Mouse (Mus musculus) kidney, adult 9 months (tissue): Measurements from ENCODE around the gene Taok3.

Experiments used
- DNase-seq: peaks from one replicate; pipeline ENCODE4 v3.0.0; 2022

Taok3 gene

GRCm38 (mm10) chr5:117185673-117186072 is 65.7 kb downstream of the Taok3 start:
- no peak for DNase-seq

- peak; percentile 15 for DNase-seq
These were observed 72.1 kb downstream of the Taok3 start for GRCm38 (mm10) chr5:117192061-117192460.

DNA sequence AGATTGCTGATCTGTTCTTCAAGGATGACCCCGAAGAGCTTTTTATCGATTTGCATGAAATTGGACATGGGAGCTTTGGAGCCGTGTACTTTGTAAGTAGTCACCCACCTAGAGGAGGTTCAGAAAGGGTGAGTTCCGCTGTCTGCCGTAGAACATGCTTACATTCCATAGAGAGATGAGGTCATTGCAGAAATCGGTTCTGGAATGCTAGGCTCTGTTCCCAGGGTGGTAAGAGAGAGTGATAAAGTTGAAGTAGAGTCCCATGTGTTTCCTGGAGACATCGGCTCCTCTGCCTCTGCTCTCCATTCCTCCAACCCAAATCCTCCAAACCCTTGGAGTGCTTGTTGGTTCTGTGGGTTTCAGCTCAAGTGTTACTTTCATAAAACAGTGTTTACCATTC is 73.8 kb downstream of the Taok3 start:
- no peak for DNase-seq

- no peak for DNase-seq
These were observed 74.7 kb downstream of the Taok3 start for GRCm38 (mm10) chr5:117194672-117195071.

GRCm38 (mm10) chr5:117196551-117196950 is 76.6 kb downstream of the Taok3 start:
- DNase-seq = no peak

DNA sequence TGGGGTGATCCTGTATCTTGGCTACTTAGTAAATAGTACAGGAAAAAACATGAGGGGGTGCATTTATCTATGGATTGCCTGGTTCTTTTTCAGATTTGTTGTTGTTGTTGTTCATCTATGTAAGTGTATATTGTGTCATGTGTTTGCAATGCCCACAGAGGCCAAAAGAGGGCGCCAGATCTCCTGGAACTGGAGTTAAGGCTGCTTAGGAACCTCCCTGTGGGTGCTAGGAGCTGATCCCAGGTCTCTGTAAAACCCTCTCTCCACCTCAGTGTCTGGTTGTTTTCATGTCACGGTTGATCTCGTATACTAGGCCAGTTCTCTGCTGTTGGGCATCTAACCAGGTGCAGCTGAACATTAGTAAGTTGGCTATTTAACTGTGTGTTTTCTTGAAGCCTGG is 78.5 kb downstream of the Taok3 start:
- DNase-seq = no peak

DNA sequence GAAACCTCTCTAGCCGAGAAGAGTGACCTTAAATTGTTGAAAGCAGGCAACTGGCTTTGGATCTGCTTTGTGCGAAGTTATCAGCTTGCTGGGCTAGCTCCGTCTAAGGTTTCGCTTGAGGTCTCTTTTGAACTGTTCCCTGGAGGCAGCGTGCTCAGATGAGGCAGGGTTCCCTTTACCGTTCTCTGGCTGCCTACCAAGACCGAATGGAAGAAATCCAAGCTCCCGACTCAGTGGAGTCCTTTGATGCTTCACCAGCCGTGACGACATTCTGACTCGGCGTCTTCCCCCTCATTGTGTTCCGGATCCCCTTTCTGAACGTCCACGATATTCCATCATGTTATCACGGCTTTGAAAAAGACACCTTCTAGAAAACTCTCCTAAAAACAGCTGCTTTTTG is 87.4 kb downstream of the Taok3 start:
- no peak for DNase-seq

GRCm38 (mm10) chr5:117214016-117214415 is 94.1 kb downstream of the Taok3 start:
- DNase-seq = peak; percentile 43

DNA sequence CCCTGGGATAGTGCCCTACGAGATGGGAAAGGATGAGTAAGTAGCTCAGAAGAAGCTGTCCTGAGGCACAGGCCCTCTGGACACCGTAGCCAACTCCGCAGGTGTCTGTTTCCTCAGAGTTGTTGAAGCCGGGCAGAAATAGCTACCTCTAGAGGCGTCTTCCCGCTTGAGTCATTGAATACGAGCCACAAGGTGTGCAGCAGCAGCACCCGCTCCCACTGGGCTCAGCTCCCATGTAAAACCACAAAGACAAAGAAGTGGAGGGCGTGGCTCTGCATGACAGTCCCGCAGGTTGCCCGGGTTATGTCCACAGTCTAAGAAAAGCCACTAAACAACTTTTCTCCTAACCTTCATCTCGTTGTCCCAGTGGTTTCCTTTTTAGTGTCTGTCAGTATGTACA is 111.1 kb downstream of the Taok3 start:
- no peak for DNase-seq

GRCm38 (mm10) chr5:117236540-117236939 is 116.6 kb downstream of the Taok3 start:
- DNase-seq = no peak

GRCm38 (mm10) chr5:117239106-117239505 is 119.2 kb downstream of the Taok3 start:
- no peak for DNase-seq

DNA sequence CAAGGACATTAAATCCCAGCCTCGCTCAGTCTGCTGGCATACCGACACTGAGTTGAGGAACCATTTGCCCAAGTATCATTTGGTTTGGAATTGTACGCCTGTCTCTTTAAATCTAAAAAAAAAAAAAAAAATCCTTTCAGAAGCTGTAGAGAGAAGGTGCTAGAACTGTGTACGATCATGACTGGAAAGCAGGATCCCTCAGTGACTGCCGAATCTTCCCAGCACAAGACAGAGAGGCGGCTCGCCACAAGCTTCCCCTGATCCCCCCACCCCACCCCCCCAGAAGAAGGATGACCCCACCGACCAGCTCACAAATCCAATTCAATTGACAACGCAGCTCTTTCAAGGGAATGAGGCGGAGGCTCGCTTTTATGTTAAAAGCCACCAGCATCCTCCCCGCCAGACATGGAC is 120.4 kb downstream of the Taok3 start:
- no peak for DNase-seq

GRCm38 (mm10) chr5:117240761-117241322 is 120.9 kb downstream of the Taok3 start:
- DNase-seq = no peak

- no peak for DNase-seq
These were observed 122.1 kb downstream of the Taok3 start for GRCm38 (mm10) chr5:117241935-117242531.

DNA sequence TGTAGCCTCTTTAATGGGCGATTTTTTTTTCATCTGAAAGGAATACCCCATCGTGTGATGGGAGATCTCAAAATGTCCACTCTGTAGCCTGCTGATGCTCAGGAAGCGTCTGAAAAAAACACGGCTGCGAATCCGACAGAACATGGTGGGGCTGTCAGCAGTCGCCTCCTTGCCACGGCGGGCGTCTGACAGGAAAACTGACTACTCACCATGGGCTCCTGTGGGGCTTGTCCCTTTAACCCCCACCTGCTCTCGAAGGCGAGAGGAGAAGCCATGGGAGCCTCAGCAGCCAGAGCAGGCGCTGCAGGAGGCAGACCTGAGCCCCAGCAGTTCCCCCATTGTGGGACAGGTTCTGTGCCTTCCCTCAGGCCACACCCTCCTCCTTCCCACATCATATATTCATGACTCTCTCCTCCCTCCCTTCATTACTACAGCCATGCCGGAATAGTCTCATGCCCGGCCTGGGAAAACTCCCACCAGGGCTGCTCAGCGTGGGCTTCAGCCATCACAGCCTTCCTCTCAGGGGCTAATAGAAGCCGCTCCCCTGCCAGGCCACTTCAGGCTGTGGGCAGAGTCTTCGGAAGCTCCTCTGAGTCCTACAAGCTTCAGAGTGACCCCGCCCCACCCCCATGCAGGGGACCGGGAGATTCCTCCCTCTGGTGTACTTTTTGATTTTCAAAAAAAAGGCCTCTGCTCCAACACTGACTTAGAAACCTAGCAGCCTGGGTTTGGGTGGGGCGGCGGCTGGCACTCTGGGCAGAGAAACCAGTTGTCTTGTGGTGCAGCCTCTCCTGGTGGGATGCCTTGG is 122.9 kb downstream of the Taok3 start:
- no peak for DNase-seq

DNA sequence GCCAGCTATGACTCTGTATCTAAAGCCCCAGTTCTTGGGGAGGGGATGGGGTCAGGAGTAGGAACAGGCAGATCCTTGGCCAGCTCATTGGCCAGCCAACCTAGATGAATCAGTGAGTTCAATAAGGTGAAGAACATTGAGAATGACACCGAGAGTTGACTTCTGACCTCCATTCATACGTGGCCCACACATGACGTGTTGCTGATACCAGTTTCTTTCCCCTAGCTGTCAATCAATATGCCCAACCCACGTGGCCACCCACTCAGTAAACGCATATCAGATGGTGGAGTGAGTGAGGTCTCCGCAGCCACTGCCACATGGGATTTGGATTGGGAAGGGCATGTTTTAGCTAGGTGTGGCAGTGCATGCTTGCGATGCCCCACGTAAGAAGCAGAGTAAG is 125.2 kb downstream of the Taok3 start:
- DNase-seq = no peak

DNA sequence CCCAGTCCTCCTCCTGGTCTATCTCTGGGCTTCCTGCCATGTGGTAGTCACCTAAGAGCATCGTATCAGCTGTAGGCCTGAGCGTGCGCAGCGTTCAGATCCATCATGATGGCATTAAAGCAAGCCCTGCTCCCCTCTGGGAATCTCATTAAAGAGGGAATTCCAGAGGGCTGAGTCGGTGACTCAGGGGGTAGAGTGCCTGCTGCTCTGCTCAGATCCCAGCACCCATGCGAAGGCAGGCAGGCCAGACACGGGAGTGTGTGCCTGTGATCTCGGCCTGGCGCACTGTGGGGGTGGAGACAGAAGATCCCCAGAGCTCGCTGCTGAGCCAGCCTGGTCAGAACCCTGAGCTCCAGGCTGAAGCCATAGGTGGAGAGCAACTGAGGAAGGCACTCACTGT is 128.4 kb downstream of the Taok3 start:
- no peak for DNase-seq

GRCm38 (mm10) chr5:117250796-117251195 is 130.9 kb downstream of the Taok3 start:
- no peak for DNase-seq

- no peak for DNase-seq
These were observed 131.8 kb downstream of the Taok3 start for GRCm38 (mm10) chr5:117251763-117252162.

DNA sequence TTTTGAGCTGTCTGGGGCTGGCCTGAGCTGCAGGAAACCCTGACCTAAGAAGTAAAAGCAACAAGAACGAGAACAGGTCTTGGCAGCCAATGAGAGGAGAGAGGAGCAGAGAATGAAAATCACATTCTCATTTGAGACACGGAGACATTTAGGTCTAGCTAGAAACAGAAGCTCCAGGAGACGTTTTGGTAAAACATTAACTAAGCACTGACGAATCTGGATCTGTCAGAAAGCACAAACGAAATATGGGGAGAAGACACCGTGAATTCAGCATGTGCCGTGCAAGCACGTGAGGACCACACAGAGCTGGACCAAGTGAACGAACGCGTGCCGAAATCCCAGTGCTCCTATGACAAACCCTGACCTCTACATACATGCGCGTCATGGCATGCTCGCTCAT is 138.3 kb downstream of the Taok3 start:
- DNase-seq = peak; percentile 58

GRCm38 (mm10) chr5:117263566-117263965 is 143.6 kb downstream of the Taok3 start:
- no peak for DNase-seq

GRCm38 (mm10) chr5:117264701-117265100 is 144.8 kb downstream of the Taok3 start:
- DNase-seq = no peak

DNA sequence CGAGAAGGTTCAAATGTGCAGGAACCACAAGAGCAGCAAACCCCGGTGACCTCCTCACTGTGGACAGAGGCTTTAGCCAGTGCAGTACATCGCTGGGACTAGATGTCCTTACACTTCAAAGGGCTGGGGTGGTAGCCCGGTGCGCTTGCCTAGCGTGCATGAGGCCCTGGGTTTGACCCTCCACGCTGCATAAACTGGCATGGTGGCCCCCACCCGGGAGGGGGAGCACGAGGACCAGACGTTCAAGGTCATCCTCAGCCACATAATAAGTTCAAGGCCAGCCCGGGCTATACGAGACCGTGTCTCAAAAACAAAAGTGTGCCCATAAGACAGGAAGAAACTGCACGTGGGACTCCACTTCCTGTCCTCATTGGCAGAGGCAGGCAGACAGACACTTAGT is 148.0 kb downstream of the Taok3 start:
- DNase-seq = no peak

GRCm38 (mm10) chr5:117268749-117269148 is 148.8 kb downstream of the Taok3 start:
- no peak for DNase-seq
